Mouse (Mus musculus): Measurements from ENCODE around the gene Rasal2. TPM values are rescaled to one million over a fixed set of nuclear protein-coding genes. Genes with fewer than 3 reads are reported as not detected.

The Rasal2 gene
- total and polyA plus RNA-seq, 3 experiments, result 1.5 to 2.6 (median 1.7) TPM

DNA sequence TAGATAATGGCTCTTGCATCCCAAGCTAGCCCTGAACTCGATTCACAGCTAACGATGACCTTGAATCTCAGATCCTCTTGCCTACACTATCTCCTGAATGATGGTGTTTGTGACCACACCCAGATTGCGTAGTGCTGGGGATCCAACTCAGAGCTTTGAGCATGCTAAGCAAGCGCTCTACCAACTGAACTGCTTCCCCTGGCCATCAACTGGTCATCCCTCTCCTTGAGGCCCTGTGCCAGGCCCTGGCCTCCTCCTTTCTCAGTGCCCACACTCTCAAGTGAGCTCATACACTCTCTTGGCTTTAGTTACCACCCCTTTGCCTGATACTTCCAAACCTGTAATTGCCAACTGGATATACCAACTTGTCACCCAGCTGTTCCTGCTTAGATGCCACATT, 22.0 kb upstream of the Rasal2 start:
- H3K4me2 ChIP-seq (ENCODE audit: insufficient read depth, low read depth, poor library complexity, severe bottlenecking), result no peak overlapping the region
- H3K4me1 ChIP-seq (ENCODE audit: control insufficient read depth in 1 of 2, insufficient read depth in 2 of 2), result peaks cover 7 to 20% of the 10 kb centered on the region in 2 experiments; a peak in 3 of 4 replicates
- no peaks in the 10 kb centered on the region for H3K79me2 ChIP-seq (replicated peaks; ENCODE audit: control insufficient read depth, extremely low read depth, insufficient read depth, poor library complexity, severe bottlenecking)
- no peak overlapping the region for H3K27ac ChIP-seq (ENCODE audit: insufficient read depth, low read depth)
- TF ChIP-seq ZC3H11A (IDR thresholded peaks at IDR 0.05; ENCODE audit: low read depth, low read length), result no peak
- H3K36me3 ChIP-seq (replicated peaks in 1 of 2; ENCODE audit: control insufficient read depth in 1 of 2, insufficient read depth in 1 of 2, low read length in 1 of 2), result no peaks in the 10 kb centered on the region
- no peaks in the 10 kb centered on the region for H3K27me3 ChIP-seq (replicated peaks)
- no peak for DNase-seq (ENCODE audit: extremely low read depth)
- dilution Hi-C loops (cut with MboI; ENCODE audit: extremely low pct_ligation_motif_present, extremely low pct_unique_long_range_greater_than_20kb, low sequenced_read_pairs) (no loop called here), in situ Hi-C loops (cut with MboI; ENCODE audit: low pct_ligation_motif_present, low pct_unique_long_range_greater_than_20kb, low sequenced_read_pairs) (loop anchor here (10.0 kb wide), 1 partner anchor 120 kb away; no protein-coding TSS in a partner anchor)
- no peaks in the 10 kb centered on the region for H3K9me3 ChIP-seq (replicated peaks; ENCODE audit: low read length)
- H3K4me3 ChIP-seq (replicated peaks in 1 of 3; ENCODE audit: low read depth in 2 of 3, low read length in 2 of 3, poor library complexity in 1 of 3), result no peak overlapping the region
- H3K9ac ChIP-seq (ENCODE audit: insufficient read depth, low read depth), result no peak overlapping the region

- Histone ChIP-seq H3K9ac (ENCODE audit: insufficient read depth, low read depth) (no peak overlapping the region), H3K9me3 (replicated peaks; ENCODE audit: low read length) (no peaks in the 10 kb centered on the region), H3K4me1 (ENCODE audit: control insufficient read depth in 1 of 2, insufficient read depth in 2 of 2) (peaks cover 7 to 15% of the 10 kb centered on the region in 2 experiments; a peak in 3 of 4 replicates), H3K79me2 (replicated peaks; ENCODE audit: control insufficient read depth, extremely low read depth, insufficient read depth, poor library complexity, severe bottlenecking) (no peaks in the 10 kb centered on the region), H3K4me2 (ENCODE audit: insufficient read depth, low read depth, poor library complexity, severe bottlenecking) (no peak overlapping the region), H3K27ac (ENCODE audit: insufficient read depth, low read depth) (no peak overlapping the region), H3K4me3 (replicated peaks in 1 of 3; ENCODE audit: low read depth in 2 of 3, low read length in 2 of 3, poor library complexity in 1 of 3) (no peak overlapping the region), H3K27me3 (replicated peaks) (no peaks in the 10 kb centered on the region), H3K36me3 (replicated peaks in 1 of 2; ENCODE audit: control insufficient read depth in 1 of 2, insufficient read depth in 1 of 2, low read length in 1 of 2) (no peaks in the 10 kb centered on the region)
- in situ Hi-C loops (cut with MboI; ENCODE audit: low pct_ligation_motif_present, low pct_unique_long_range_greater_than_20kb, low sequenced_read_pairs) (loop anchor here (10.0 kb wide), 1 partner anchor 119 kb away; no protein-coding TSS in a partner anchor), dilution Hi-C loops (cut with MboI; ENCODE audit: extremely low pct_ligation_motif_present, extremely low pct_unique_long_range_greater_than_20kb, low sequenced_read_pairs) (no loop called here)
- DNase-seq (ENCODE audit: extremely low read depth), result no peak
- TF ChIP-seq ZNF384 (IDR thresholded peaks at IDR 0.05; ENCODE audit: low read depth, low read length) (no peak), NRF1 (IDR thresholded peaks at IDR 0.05; ENCODE audit: low read depth, low read length) (no peak), JUND (conservative IDR thresholded peaks at IDR 0.05; ENCODE audit: low read depth, low read length) (no peak), BHLHE40 (IDR thresholded peaks at IDR 0.05; ENCODE audit: low read depth, low read length) (no peak), ZMIZ1 (IDR thresholded peaks at IDR 0.05; ENCODE audit: low read depth, low read length) (no peak), ETS1 (conservative IDR thresholded peaks at IDR 0.05; ENCODE audit: low read depth, low read length) (no peak), MAFK (IDR thresholded peaks at IDR 0.05; ENCODE audit: insufficient replicate concordance, low read length) (no peak), SMC3 (IDR thresholded peaks at IDR 0.05; ENCODE audit: low read depth, low read length) (no peak), CHD2 (IDR thresholded peaks at IDR 0.05; ENCODE audit: low read length) (no peak), HCFC1 (IDR thresholded peaks at IDR 0.05; ENCODE audit: low read depth, low read length) (no peak), MXI1 (IDR thresholded peaks at IDR 0.05; ENCODE audit: low read depth, low read length) (no peak), ZKSCAN1 (IDR thresholded peaks at IDR 0.05; ENCODE audit: borderline replicate concordance, low read depth, low read length) (no peak), ELF1 (IDR thresholded peaks at IDR 0.05; ENCODE audit: low read depth, low read length) (no peak), E2F4 (IDR thresholded peaks at IDR 0.05; ENCODE audit: insufficient replicate concordance, low read depth, low read length) (no peak), POLR2AphosphoS2 (IDR thresholded peaks at IDR 0.05; ENCODE audit: low read depth, low read length) (no peak)
Measured at GRCm38 (mm10) chr1:157433316-157433715, 20.9 kb upstream of the Rasal2 start.

All from CH12.LX (cell line).